Mouse (Mus musculus) lung, postnatal 0 days (tissue): Measurements from ENCODE around the gene Syp.

ENCODE experiments used
- CTCF ChIP-seq: IDR thresholded peaks from 2 replicates; pipeline ENCODE4 v1.5.1; 2016; ENCODE audit warnings: antibody characterized with exemption, mild to moderate bottlenecking
- EP300 ChIP-seq: IDR thresholded peaks from 2 replicates; pipeline ENCODE4 v1.6.1; 2016; ENCODE audit warnings: antibody characterized with exemption, mild to moderate bottlenecking, control low read depth

- no peak for TF ChIP-seq CTCF
- no peak for TF ChIP-seq EP300
Measured at GRCm38 (mm10) chrX:7638401-7639091, at the start of gene Syp.
